Mouse (Mus musculus): Measurements from ENCODE around the gene Slc16a11. TPM values are rescaled to one million over a fixed set of nuclear protein-coding genes. Genes with fewer than 3 reads are reported as not detected.

Gene Slc16a11
- polyA plus RNA-seq, 1 experiment from 2014 or later: 1.0 TPM

DNA sequence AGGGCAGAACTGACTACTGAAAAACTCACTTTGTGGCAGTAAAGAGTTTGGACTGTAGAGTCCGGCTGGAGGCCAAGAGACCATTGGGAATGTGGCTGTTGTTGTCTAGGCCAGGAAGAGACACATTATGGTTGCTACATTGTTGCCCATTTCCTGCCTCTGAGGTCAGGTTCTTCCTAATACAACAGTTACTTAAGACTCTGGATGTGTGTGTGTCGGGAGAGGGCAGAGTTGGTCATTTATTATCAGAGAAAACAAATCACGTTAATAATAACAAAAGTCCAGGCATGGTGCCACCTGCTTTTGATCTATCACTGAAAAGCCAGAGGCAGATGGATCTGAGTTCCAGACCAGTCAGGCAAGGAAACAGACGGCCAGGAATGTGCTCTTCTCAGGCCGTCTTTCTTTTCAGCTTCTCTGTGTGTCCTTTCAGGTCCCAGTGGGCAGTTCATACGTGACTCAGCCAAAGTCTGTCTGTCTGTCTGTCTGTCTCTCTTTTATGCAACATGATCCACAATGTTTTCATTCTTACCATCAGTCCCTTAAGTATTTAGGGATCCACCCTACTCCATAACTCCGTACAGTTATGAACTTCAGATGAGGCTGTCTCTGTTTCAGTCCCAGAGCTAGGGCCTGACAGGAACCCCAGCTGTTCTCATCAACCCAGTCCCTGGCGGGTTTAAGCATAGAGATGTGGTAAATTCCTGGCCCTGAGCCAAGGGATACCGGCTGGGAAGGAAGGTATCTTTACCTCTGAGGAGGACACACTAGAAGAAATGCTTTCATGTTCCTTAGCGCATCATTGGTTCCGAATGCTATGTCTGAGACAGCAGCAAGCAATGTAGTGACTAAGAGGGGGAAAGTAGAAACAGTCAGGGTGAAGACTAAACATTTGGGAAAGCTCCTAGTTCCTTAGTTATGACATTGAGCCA lies 18.9 kb upstream of the Slc16a11 start:
- no peaks in the 10 kb centered on the region for H3K9me3 ChIP-seq (ENCODE audit: control insufficient read depth, low read length)
- H3K27me3 ChIP-seq (ENCODE audit: control insufficient read depth, insufficient read depth, low read length): no peaks in the 10 kb centered on the region
- H3K4me2 ChIP-seq (ENCODE audit: low read depth, low read length, severe bottlenecking): no peak overlapping the region
- H3K27ac ChIP-seq (ENCODE audit: low read depth, low read length): no peak overlapping the region
- H3K4me1 ChIP-seq (replicated peaks; ENCODE audit: control insufficient read depth, insufficient read depth, low read length): no peaks in the 10 kb centered on the region
- ATAC-seq (replicated peaks; ENCODE audit: low FRiP score): no peak
- H3K9ac ChIP-seq (ENCODE audit: low read length): no peak overlapping the region
- WGBS: 70% methylated on average over 11 of the region's 11 CpGs
- H3K36me3 ChIP-seq (ENCODE audit: control insufficient read depth, insufficient read depth, low read length): no peaks in the 10 kb centered on the region
- no peak for DNase-seq (ENCODE audit: low spot score)
- no peak overlapping the region for H3K4me3 ChIP-seq (ENCODE audit: low read depth, low read length)

GRCm38 (mm10) chr11:70198332-70198731 lies 14.2 kb upstream of the Slc16a11 start:
- Histone ChIP-seq H3K27me3 (ENCODE audit: control insufficient read depth, insufficient read depth, low read length) (no peaks in the 10 kb centered on the region), H3K9me3 (ENCODE audit: control insufficient read depth, low read length) (no peaks in the 10 kb centered on the region), H3K4me1 (replicated peaks; ENCODE audit: control insufficient read depth, insufficient read depth, low read length) (no peaks in the 10 kb centered on the region), H3K27ac (ENCODE audit: low read depth, low read length) (no peak overlapping the region), H3K4me3 (ENCODE audit: low read depth, low read length) (no peak overlapping the region), H3K9ac (ENCODE audit: low read length) (no peak overlapping the region), H3K36me3 (ENCODE audit: control insufficient read depth, insufficient read depth, low read length) (no peaks in the 10 kb centered on the region), H3K4me2 (ENCODE audit: low read depth, low read length, severe bottlenecking) (no peak overlapping the region)
- 87% methylated on average over 3 of the region's 3 CpGs for WGBS
- ATAC-seq (replicated peaks; ENCODE audit: low FRiP score): no peak
- no peak for DNase-seq (ENCODE audit: low spot score)

GRCm38 (mm10) chr11:70199107-70199506 lies 13.4 kb upstream of the Slc16a11 start:
- no peaks in the 10 kb centered on the region for H3K9me3 ChIP-seq (ENCODE audit: control insufficient read depth, low read length)
- H3K27me3 ChIP-seq (ENCODE audit: control insufficient read depth, insufficient read depth, low read length): no peaks in the 10 kb centered on the region
- WGBS: 84% methylated on average over 8 of the region's 8 CpGs
- DNase-seq (ENCODE audit: low spot score) (no peak), ATAC-seq (replicated peaks; ENCODE audit: low FRiP score) (no peak)
- H3K4me1 ChIP-seq (replicated peaks; ENCODE audit: control insufficient read depth, insufficient read depth, low read length): no peaks in the 10 kb centered on the region
- no peak overlapping the region for H3K9ac ChIP-seq (ENCODE audit: low read length)
- H3K27ac ChIP-seq (ENCODE audit: low read depth, low read length): no peak overlapping the region
- no peaks in the 10 kb centered on the region for H3K36me3 ChIP-seq (ENCODE audit: control insufficient read depth, insufficient read depth, low read length)
- H3K4me3 ChIP-seq (ENCODE audit: low read depth, low read length): no peak overlapping the region
- H3K4me2 ChIP-seq (ENCODE audit: low read depth, low read length, severe bottlenecking): no peak overlapping the region

GRCm38 (mm10) chr11:70200036-70200608 lies 12.4 kb upstream of the Slc16a11 start:
- WGBS: 83% methylated on average over 5 of the region's 5 CpGs
- Histone ChIP-seq H3K36me3 (ENCODE audit: control insufficient read depth, insufficient read depth, low read length) (no peaks in the 10 kb centered on the region), H3K27ac (ENCODE audit: low read depth, low read length) (no peak overlapping the region), H3K4me1 (replicated peaks; ENCODE audit: control insufficient read depth, insufficient read depth, low read length) (no peaks in the 10 kb centered on the region), H3K4me3 (ENCODE audit: low read depth, low read length) (no peak overlapping the region), H3K4me2 (ENCODE audit: low read depth, low read length, severe bottlenecking) (no peak overlapping the region), H3K9me3 (ENCODE audit: control insufficient read depth, low read length) (no peaks in the 10 kb centered on the region), H3K9ac (ENCODE audit: low read length) (no peak overlapping the region), H3K27me3 (ENCODE audit: control insufficient read depth, insufficient read depth, low read length) (no peaks in the 10 kb centered on the region)
- ATAC-seq (replicated peaks; ENCODE audit: low FRiP score) (no peak), DNase-seq (ENCODE audit: low spot score) (no peak)

DNA sequence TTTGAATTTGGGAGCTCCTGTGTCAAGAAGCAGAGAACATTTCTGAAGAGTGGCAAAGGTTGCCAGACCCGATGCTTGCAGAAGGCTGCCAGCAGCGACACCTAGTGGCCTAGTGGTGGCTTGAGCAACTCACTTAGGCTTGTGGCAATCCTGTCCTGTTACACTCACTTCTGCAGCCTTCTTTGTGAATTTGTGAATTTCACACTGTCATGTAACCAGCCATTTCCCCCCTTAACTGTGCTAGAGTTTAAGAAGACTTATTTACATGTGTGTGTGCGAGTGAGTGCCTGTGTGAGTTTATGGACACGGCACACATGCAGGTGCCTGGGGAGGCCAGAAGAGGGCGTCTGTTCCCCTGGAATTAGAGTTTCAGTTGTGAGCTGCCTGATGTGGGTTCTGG lies 10.9 kb upstream of the Slc16a11 start:
- DNase-seq (ENCODE audit: low spot score) (peak; percentile 91), ATAC-seq (replicated peaks; ENCODE audit: low FRiP score) (no peak)
- H3K27me3 ChIP-seq (ENCODE audit: control insufficient read depth, insufficient read depth, low read length): no peaks in the 10 kb centered on the region
- no peaks in the 10 kb centered on the region for H3K36me3 ChIP-seq (ENCODE audit: control insufficient read depth, insufficient read depth, low read length)
- no peak overlapping the region for H3K4me3 ChIP-seq (ENCODE audit: low read depth, low read length)
- H3K9me3 ChIP-seq (ENCODE audit: control insufficient read depth, low read length): no peaks in the 10 kb centered on the region
- WGBS: 35% methylated on average over 5 of the region's 5 CpGs
- no peak overlapping the region for H3K4me2 ChIP-seq (ENCODE audit: low read depth, low read length, severe bottlenecking)
- H3K27ac ChIP-seq (ENCODE audit: low read depth, low read length): no peak overlapping the region
- no peaks in the 10 kb centered on the region for H3K4me1 ChIP-seq (replicated peaks; ENCODE audit: control insufficient read depth, insufficient read depth, low read length)
- H3K9ac ChIP-seq (ENCODE audit: low read length): no peak overlapping the region

- WGBS: 87% methylated on average over 2 of the region's 2 CpGs
- no peaks in the 10 kb centered on the region for H3K36me3 ChIP-seq (ENCODE audit: control insufficient read depth, insufficient read depth, low read length)
Observed at GRCm38 (mm10) chr11:70206801-70207200, 5.8 kb upstream of the Slc16a11 start.

GRCm38 (mm10) chr11:70207283-70207682 lies 5.3 kb upstream of the Slc16a11 start:
- WGBS: 90% methylated on average over 7 of the region's 7 CpGs

More at GRCm38 (mm10) chr11:70206801-70207200, 5.8 kb upstream of the Slc16a11 start:
- H3K9me3 ChIP-seq (ENCODE audit: control insufficient read depth, low read length): no peaks in the 10 kb centered on the region
- no peak overlapping the region for H3K27ac ChIP-seq (ENCODE audit: low read depth, low read length)
- no peaks in the 10 kb centered on the region for H3K27me3 ChIP-seq (ENCODE audit: control insufficient read depth, insufficient read depth, low read length)
- ATAC-seq (replicated peaks; ENCODE audit: low FRiP score) (no peak), DNase-seq (ENCODE audit: low spot score) (no peak)
- no peak overlapping the region for H3K4me2 ChIP-seq (ENCODE audit: low read depth, low read length, severe bottlenecking)
- no peak overlapping the region for H3K9ac ChIP-seq (ENCODE audit: low read length)
- no peak overlapping the region for H3K4me3 ChIP-seq (ENCODE audit: low read depth, low read length)
- H3K4me1 ChIP-seq (replicated peaks; ENCODE audit: control insufficient read depth, insufficient read depth, low read length): no peaks in the 10 kb centered on the region

GRCm38 (mm10) chr11:70208778-70209388 lies 3.7 kb upstream of the Slc16a11 start:
- Histone ChIP-seq H3K9ac (ENCODE audit: low read length) (no peak overlapping the region), H3K4me1 (replicated peaks; ENCODE audit: control insufficient read depth, insufficient read depth, low read length) (peaks cover 3% of the 10 kb centered on the region; the same call in 1 of the 2 replicates), H3K9me3 (ENCODE audit: control insufficient read depth, low read length) (no peaks in the 10 kb centered on the region), H3K36me3 (ENCODE audit: control insufficient read depth, insufficient read depth, low read length) (no peaks in the 10 kb centered on the region), H3K4me3 (ENCODE audit: low read depth, low read length) (no peak overlapping the region), H3K27me3 (ENCODE audit: control insufficient read depth, insufficient read depth, low read length) (peaks cover 8% of the 10 kb centered on the region), H3K27ac (ENCODE audit: low read depth, low read length) (no peak overlapping the region), H3K4me2 (ENCODE audit: low read depth, low read length, severe bottlenecking) (no peak overlapping the region)
- 86% methylated on average over 5 of the region's 5 CpGs for WGBS
- DNase-seq (ENCODE audit: low spot score): no peak
- no peak for ATAC-seq (replicated peaks; ENCODE audit: low FRiP score)

More at GRCm38 (mm10) chr11:70207283-70207682, 5.3 kb upstream of the Slc16a11 start:
- H3K27ac ChIP-seq (ENCODE audit: low read depth, low read length): no peak overlapping the region
- DNase-seq (ENCODE audit: low spot score) (no peak), ATAC-seq (replicated peaks; ENCODE audit: low FRiP score) (no peak)
- no peak overlapping the region for H3K4me3 ChIP-seq (ENCODE audit: low read depth, low read length)
- no peaks in the 10 kb centered on the region for H3K4me1 ChIP-seq (replicated peaks; ENCODE audit: control insufficient read depth, insufficient read depth, low read length)
- no peaks in the 10 kb centered on the region for H3K9me3 ChIP-seq (ENCODE audit: control insufficient read depth, low read length)
- no peaks in the 10 kb centered on the region for H3K27me3 ChIP-seq (ENCODE audit: control insufficient read depth, insufficient read depth, low read length)
- H3K4me2 ChIP-seq (ENCODE audit: low read depth, low read length, severe bottlenecking): no peak overlapping the region
- no peak overlapping the region for H3K9ac ChIP-seq (ENCODE audit: low read length)
- no peaks in the 10 kb centered on the region for H3K36me3 ChIP-seq (ENCODE audit: control insufficient read depth, insufficient read depth, low read length)
